Mouse (Mus musculus) frontal cortex, postnatal 10 days (tissue): ENCODE data around the gene Gm3424.
"Not testable (repeated sequence)": the region's sequence is repeated elsewhere in the genome, so short reads cannot be mapped to it uniquely, and the experiment has no call there.

Source experiments
- DNase-seq, 2 experiments: peaks; one replicate each; pipeline ENCODE4 v3.0.0; 2022; ENCODE audit warnings: low spot score in 2 of 2, mixed read lengths in 1 of 2

Gene Gm3424

DNA sequence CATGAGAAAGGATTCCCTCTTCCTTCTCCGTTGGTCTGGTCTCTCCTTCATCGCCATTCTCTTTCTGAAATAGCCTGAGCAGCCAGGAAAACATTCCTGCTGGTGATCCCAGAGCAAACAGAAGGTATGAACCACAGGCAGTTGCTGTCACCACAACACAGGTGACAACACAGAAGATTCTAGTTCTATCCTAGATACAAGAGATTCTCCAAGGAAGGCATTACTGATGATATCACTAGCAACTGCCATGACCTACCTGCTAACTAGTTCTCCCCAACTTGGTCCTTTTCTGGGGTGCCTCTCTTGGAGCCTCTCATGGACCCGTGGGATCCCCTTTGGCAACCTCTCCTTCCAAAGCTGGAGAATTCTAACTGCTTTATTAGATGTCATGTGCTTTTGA is at the start of gene Gm3424:
Gene Gm3424 (minus strand): TSS at position 101 of the 400 bp plus-strand sequence.
- not testable (repeated sequence) for DNase-seq

GRCm38 (mm10) chr14:5879791-5880190 is 49.7 kb upstream of the Gm3424 start:
- DNase-seq = not testable (repeated sequence)

DNA sequence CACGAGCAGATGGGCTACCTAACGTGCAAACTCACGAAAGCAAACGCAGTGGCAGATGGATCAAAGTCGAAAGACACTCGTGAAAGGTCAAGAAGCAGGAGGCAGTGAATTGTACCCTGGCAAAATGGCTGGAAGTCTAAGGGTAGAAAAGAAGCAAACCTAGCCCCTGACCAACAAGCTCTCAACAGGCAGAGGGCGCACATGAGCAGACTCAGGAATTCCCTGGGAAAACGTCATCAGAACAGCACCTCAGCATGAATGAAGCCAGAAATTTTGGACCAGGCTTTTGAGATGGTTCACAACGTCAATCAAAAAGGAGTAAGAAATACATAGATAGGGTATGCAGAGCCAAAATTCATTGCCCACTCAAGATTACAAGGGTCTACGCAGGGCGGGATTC is 49.0 kb upstream of the Gm3424 start:
- DNase-seq = peak in 1 of 2 experiments; percentile 31

DNA sequence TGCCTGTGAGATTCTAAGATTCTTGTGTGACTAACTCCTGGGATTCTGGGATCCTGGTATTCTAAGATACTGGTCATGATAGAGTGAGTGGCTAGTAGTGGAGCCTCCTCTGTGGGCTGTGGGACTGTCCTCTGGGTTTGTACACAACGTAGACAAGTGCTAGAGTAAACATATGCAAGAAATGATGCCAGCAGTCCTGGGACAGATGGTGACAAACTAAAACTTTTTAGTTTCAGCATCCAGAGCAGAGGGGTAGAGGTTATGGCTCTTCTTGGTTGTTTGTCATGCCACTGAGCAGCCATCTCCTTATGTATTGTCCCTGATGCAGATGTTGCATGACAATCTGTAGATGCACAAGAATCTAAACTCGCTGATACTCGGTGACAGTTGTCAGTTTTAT is 25.8 kb upstream of the Gm3424 start:
- not testable (repeated sequence) for DNase-seq

- not testable (repeated sequence) for DNase-seq
Measured at GRCm38 (mm10) chr14:5812699-5813356, 17.3 kb downstream of the Gm3424 start.

DNA sequence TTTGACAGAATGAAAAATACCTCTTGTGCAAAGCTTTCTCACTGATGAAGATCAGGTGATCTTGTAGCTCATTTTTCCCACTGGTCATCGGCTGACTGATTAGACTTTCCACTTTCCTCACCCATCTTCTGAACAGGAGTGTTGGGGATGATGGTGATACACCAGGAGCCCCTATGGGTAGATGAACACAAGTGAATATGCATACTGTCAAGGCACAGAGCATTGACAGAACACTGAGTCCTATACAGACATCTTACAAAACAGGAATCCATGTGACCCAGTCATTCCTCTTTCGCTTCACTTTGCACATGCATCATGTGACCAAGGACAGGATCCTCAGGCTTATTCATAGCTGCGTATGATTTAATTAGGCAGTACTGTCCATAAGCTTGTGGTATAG is 22.2 kb downstream of the Gm3424 start, which contains the start of gene Gm3383:
Gene Gm3383 (minus strand): TSS at position 101 of the 400 bp plus-strand sequence.
- not testable (repeated sequence) for DNase-seq
